Comparison of ENCODE assay signal across 26 mouse cellular contexts in genomic region chr7:79034521-79034920, GRCm38 (mm10). TPM values are rescaled to one million over a fixed set of nuclear protein-coding genes. Genes with fewer than 3 reads are reported as not detected.
"Had no signal": no experiment of that assay in that cellular context is flagged by ENCODE, and none has a peak within 500 bp of the region (broad histone marks: within the 10 kb centered on the region; RNA-seq: fewer than 3 reads in every experiment).

No protein-coding gene starts in this region.

- H3K4me3 ChIP-seq: layer of hippocampus, adult 2 months; limb, embryonic 10.5 days; limb, embryonic 13.5 days; liver, embryonic 12.5 days; liver, embryonic 15.5 days; lung, embryonic 15.5 days; megakaryocyte, embryonic 14.5 days; midbrain, embryonic 10.5 days; midbrain, embryonic 13.5 days; myocyte; neural tube, embryonic 13.5 days; stomach, embryonic 15.5 days had no signal

- H3K9ac ChIP-seq: limb, embryonic 13.5 days; liver, embryonic 12.5 days; liver, embryonic 15.5 days; lung, embryonic 15.5 days; midbrain, embryonic 13.5 days; neural tube, embryonic 13.5 days; stomach, embryonic 15.5 days had no signal

- H3K36me3 ChIP-seq: limb, embryonic 10.5 days; limb, embryonic 13.5 days; liver, embryonic 12.5 days; liver, embryonic 15.5 days; lung, embryonic 15.5 days; midbrain, embryonic 10.5 days; midbrain, embryonic 13.5 days; neural tube, embryonic 13.5 days; stomach, embryonic 15.5 days had no signal

- H3K27me3 ChIP-seq: limb, embryonic 13.5 days; liver, embryonic 12.5 days; liver, embryonic 15.5 days; lung, embryonic 15.5 days; midbrain, embryonic 13.5 days; neural tube, embryonic 13.5 days; stomach, embryonic 15.5 days had no signal

- H3K4me1 ChIP-seq: limb, embryonic 10.5 days; limb, embryonic 13.5 days; liver, embryonic 12.5 days; liver, embryonic 15.5 days; lung, embryonic 15.5 days; megakaryocyte, embryonic 14.5 days; midbrain, embryonic 10.5 days; midbrain, embryonic 13.5 days; neural tube, embryonic 13.5 days; stomach, embryonic 15.5 days had no signal

- DNase-seq: kidney, postnatal 25 days; layer of hippocampus, adult 9-11 months; liver; lung, adult 18-20 months; lung, postnatal 36 days; retina, postnatal 1 day; right cerebral cortex, postnatal 25 days; spleen, adult 18-20 months; thymus, postnatal 36 days had no signal

- H3K27ac ChIP-seq: layer of hippocampus, adult 2 months; limb, embryonic 10.5 days; limb, embryonic 13.5 days; liver, embryonic 12.5 days; liver, embryonic 15.5 days; lung, embryonic 15.5 days; midbrain, embryonic 10.5 days; midbrain, embryonic 13.5 days; neural tube, embryonic 13.5 days; stomach, embryonic 15.5 days had no signal

- H3K9me3 ChIP-seq: limb, embryonic 10.5 days; liver, embryonic 12.5 days; liver, embryonic 15.5 days; lung, embryonic 15.5 days; stomach, embryonic 15.5 days had no signal

- ATAC-seq: liver, embryonic 12.5 days; midbrain, embryonic 13.5 days; midbrain, embryonic 16.5 days had no signal

- H3K4me2 ChIP-seq: limb, embryonic 13.5 days; liver, embryonic 12.5 days; liver, embryonic 15.5 days; lung, embryonic 15.5 days; midbrain, embryonic 13.5 days; neural tube, embryonic 13.5 days; stomach, embryonic 15.5 days had no signal

RNA-seq across cellular contexts. Expression of gene Acan, which starts 18.8 kb away (rescaled TPM):
- total RNA-seq: monocyte, adult 5-6 weeks; neutrophil, adult 5-6 weeks had no signal
- polyA plus RNA-seq: large intestine, adult 2 months; liver, embryonic 12.5 days; myocyte; urinary bladder, adult 2 months had no signal
